Mouse (Mus musculus): ENCODE data around the gene Olfr193. TPM values are rescaled to one million over a fixed set of nuclear protein-coding genes. Genes with fewer than 3 reads are reported as not detected.
"Not testable (repeated sequence)": the region's sequence is repeated elsewhere in the genome, so short reads cannot be mapped to it uniquely, and the experiment has no call there.

Gene Olfr193
- polyA plus RNA-seq, 1 experiment from 2014 or later: not detected

- not testable (repeated sequence) for H3K4me1 ChIP-seq (replicated peaks); H3K4me3 ChIP-seq; H3K36me3 ChIP-seq; H3K27ac ChIP-seq (replicated peaks); H3K4me2 ChIP-seq; ATAC-seq (ENCODE audit: low FRiP score, low read depth); H3K9ac ChIP-seq; H3K27me3 ChIP-seq; H3K9me3 ChIP-seq
- 73% methylated on average over 3 of the region's 3 CpGs for WGBS
These were observed 49.3 kb downstream of the Olfr193 start for GRCm38 (mm10) chr16:59062411-59062810.

Other genes with a start within 250 kb of the Olfr193 start
- gene Olfr177, start 237.1 kb downstream of the Olfr193 start, polyA plus RNA-seq (2015; fragmentation: Nextera tagmentation; extraction: Ambion mirVana): not detected in 2 replicates
- not detected in 2 replicates for gene Olfr178, start 219.8 kb downstream of the Olfr193 start, polyA plus RNA-seq (2015; fragmentation: Nextera tagmentation; extraction: Ambion mirVana)
- gene Olfr181, start 183.1 kb downstream of the Olfr193 start, polyA plus RNA-seq (2015; fragmentation: Nextera tagmentation; extraction: Ambion mirVana): not detected in 2 replicates
- gene Olfr180, start 182.5 kb downstream of the Olfr193 start, polyA plus RNA-seq (2015; fragmentation: Nextera tagmentation; extraction: Ambion mirVana): not detected in 2 replicates
- not detected in 2 replicates for gene Olfr183, start 116.5 kb downstream of the Olfr193 start, polyA plus RNA-seq (2015; fragmentation: Nextera tagmentation; extraction: Ambion mirVana)
- gene Olfr186, start 81.6 kb downstream of the Olfr193 start, polyA plus RNA-seq (2015; fragmentation: Nextera tagmentation; extraction: Ambion mirVana): not detected in 2 replicates
- not detected in 2 replicates for gene Olfr187, start 72.1 kb downstream of the Olfr193 start, polyA plus RNA-seq (2015; fragmentation: Nextera tagmentation; extraction: Ambion mirVana)
- gene Olfr190, start 33.9 kb downstream of the Olfr193 start, polyA plus RNA-seq (2015; fragmentation: Nextera tagmentation; extraction: Ambion mirVana): not detected in 2 replicates
- gene Olfr191, start 22.1 kb downstream of the Olfr193 start, polyA plus RNA-seq (2015; fragmentation: Nextera tagmentation; extraction: Ambion mirVana): not detected in 2 replicates
- not detected in 2 replicates for gene Olfr194, start 9.2 kb upstream of the Olfr193 start, polyA plus RNA-seq (2015; fragmentation: Nextera tagmentation; extraction: Ambion mirVana)
- not detected in 2 replicates for gene Olfr195, start 35.2 kb upstream of the Olfr193 start, polyA plus RNA-seq (2015; fragmentation: Nextera tagmentation; extraction: Ambion mirVana)
- not detected in 2 replicates for gene Olfr196, start 58.6 kb upstream of the Olfr193 start, polyA plus RNA-seq (2015; fragmentation: Nextera tagmentation; extraction: Ambion mirVana)
- gene Olfr198, start 91.7 kb upstream of the Olfr193 start, polyA plus RNA-seq (2015; fragmentation: Nextera tagmentation; extraction: Ambion mirVana): not detected in 2 replicates
- gene Olfr199, start 107.9 kb upstream of the Olfr193 start, polyA plus RNA-seq (2015; fragmentation: Nextera tagmentation; extraction: Ambion mirVana): not detected in 2 replicates
- not detected in 2 replicates for gene Olfr201, start 160.8 kb upstream of the Olfr193 start, polyA plus RNA-seq (2015; fragmentation: Nextera tagmentation; extraction: Ambion mirVana)
- not detected in 2 replicates for gene Olfr202, start 174.9 kb upstream of the Olfr193 start, polyA plus RNA-seq (2015; fragmentation: Nextera tagmentation; extraction: Ambion mirVana)
- not detected in 2 replicates for gene Olfr203, start 187.0 kb upstream of the Olfr193 start, polyA plus RNA-seq (2015; fragmentation: Nextera tagmentation; extraction: Ambion mirVana)
- gene Olfr204, start 206.4 kb upstream of the Olfr193 start, polyA plus RNA-seq (2015; fragmentation: Nextera tagmentation; extraction: Ambion mirVana): not detected in 2 replicates
- not detected in 2 replicates for gene Olfr205, start 219.3 kb upstream of the Olfr193 start, polyA plus RNA-seq (2015; fragmentation: Nextera tagmentation; extraction: Ambion mirVana)
- gene Olfr206, start 237.4 kb upstream of the Olfr193 start, polyA plus RNA-seq (2015; fragmentation: Nextera tagmentation; extraction: Ambion mirVana): not detected in 2 replicates

Measured in hindbrain, embryonic 15.5 days (tissue).